Mouse (Mus musculus): ENCODE data around the gene Olfr918. TPM values are rescaled to one million over a fixed set of nuclear protein-coding genes. Genes with fewer than 3 reads are reported as not detected.

Olfr918 gene
- polyA plus RNA-seq (2015; fragmentation: Nextera tagmentation; extraction: Ambion mirVana): not detected in 2 replicates

GRCm38 (mm10) chr9:38674501-38674900 is at the start of gene Olfr918:
Olfr918 (minus strand) TSS chr9:38674601.
- Histone ChIP-seq H3K4me2 (ENCODE audit: low read depth, low read length) (no peak within 1 kb of the TSS), H3K4me1 (ENCODE audit: control insufficient read depth, insufficient read depth, low read length) (no peaks in the 10 kb centered on the region), H3K36me3 (ENCODE audit: control insufficient read depth, insufficient read depth) (no peaks in the 10 kb centered on the region), H3K9me3 (replicated peaks; ENCODE audit: control insufficient read depth, low read length) (no peaks in the 10 kb centered on the region), H3K4me3 (ENCODE audit: low read length) (no peak within 1 kb of the TSS), H3K27me3 (ENCODE audit: control insufficient read depth, insufficient read depth, low read length) (no peaks in the 10 kb centered on the region), H3K9ac (ENCODE audit: low read length) (no peak within 1 kb of the TSS), H3K27ac (ENCODE audit: low read length) (no peak within 1 kb of the TSS)
- no peak for ATAC-seq (replicated peaks; ENCODE audit: extremely low read depth, insufficient read depth, low FRiP score)
- WGBS: 81% methylated on average over 2 of the region's 2 CpGs

GRCm38 (mm10) chr9:38724044-38724443 is 49.6 kb upstream of the Olfr918 start:
- WGBS: 82% methylated on average over 1 of the region's 1 CpGs
- Histone ChIP-seq H3K27me3 (ENCODE audit: control insufficient read depth, insufficient read depth, low read length) (no peaks in the 10 kb centered on the region), H3K4me3 (ENCODE audit: low read length) (no peak overlapping the region), H3K9ac (ENCODE audit: low read length) (no peak overlapping the region), H3K4me1 (ENCODE audit: control insufficient read depth, insufficient read depth, low read length) (peaks cover 6% of the 10 kb centered on the region; the same call in 1 of the 2 replicates), H3K27ac (ENCODE audit: low read length) (no peak overlapping the region), H3K9me3 (replicated peaks; ENCODE audit: control insufficient read depth, low read length) (no peaks in the 10 kb centered on the region), H3K36me3 (ENCODE audit: control insufficient read depth, insufficient read depth) (peaks cover 32% of the 10 kb centered on the region), H3K4me2 (ENCODE audit: low read depth, low read length) (no peak overlapping the region)
- ATAC-seq (replicated peaks; ENCODE audit: extremely low read depth, insufficient read depth, low FRiP score): no peak

GRCm38 (mm10) chr9:38718927-38719441 is 44.6 kb upstream of the Olfr918 start:
- Histone ChIP-seq H3K9ac (ENCODE audit: low read length) (peak overlapping the region; percentile 81), H3K4me2 (ENCODE audit: low read depth, low read length) (peak overlapping the region; percentile 75), H3K9me3 (replicated peaks; ENCODE audit: control insufficient read depth, low read length) (no peaks in the 10 kb centered on the region), H3K27me3 (ENCODE audit: control insufficient read depth, insufficient read depth, low read length) (no peaks in the 10 kb centered on the region), H3K36me3 (ENCODE audit: control insufficient read depth, insufficient read depth) (peaks cover 10% of the 10 kb centered on the region), H3K4me1 (ENCODE audit: control insufficient read depth, insufficient read depth, low read length) (peaks cover 6% of the 10 kb centered on the region; the same call in 1 of the 2 replicates), H3K4me3 (ENCODE audit: low read length) (peak overlapping the region; percentile 80), H3K27ac (ENCODE audit: low read length) (peak overlapping the region; percentile 80)
- 1% methylated on average over 3 of the region's 3 CpGs for WGBS
- ATAC-seq (replicated peaks; ENCODE audit: extremely low read depth, insufficient read depth, low FRiP score): peak; percentile 71

- Histone ChIP-seq H3K9me3 (replicated peaks; ENCODE audit: control insufficient read depth, low read length) (no peaks in the 10 kb centered on the region), H3K4me2 (ENCODE audit: low read depth, low read length) (peak within 1 kb of the TSS; percentile 75), H3K27me3 (ENCODE audit: control insufficient read depth, insufficient read depth, low read length) (no peaks in the 10 kb centered on the region), H3K27ac (ENCODE audit: low read length) (peak within 1 kb of the TSS; percentile 80), H3K4me3 (ENCODE audit: low read length) (peak within 1 kb of the TSS; percentile 80), H3K36me3 (ENCODE audit: control insufficient read depth, insufficient read depth) (peaks cover 3% of the 10 kb centered on the region; the same call in 1 of the 2 replicates), H3K9ac (ENCODE audit: low read length) (peak within 1 kb of the TSS; percentile 81), H3K4me1 (ENCODE audit: control insufficient read depth, insufficient read depth, low read length) (peaks cover 6% of the 10 kb centered on the region; the same call in 1 of the 2 replicates)
- 2% methylated on average over 4 of the region's 4 CpGs for WGBS
- peak; percentile 79 for ATAC-seq (replicated peaks; ENCODE audit: extremely low read depth, insufficient read depth, low FRiP score)
Observed at GRCm38 (mm10) chr9:38718102-38718501, 43.7 kb upstream of the Olfr918 start, which contains the start of gene Vwa5a. Vwa5a (plus strand) TSS chr9:38718268.

- ATAC-seq (replicated peaks; ENCODE audit: extremely low read depth, insufficient read depth, low FRiP score): no peak
- whole genome bisulfite sequencing: 75% methylated on average over 2 of the region's 2 CpGs
- H3K9me3 ChIP-seq (replicated peaks; ENCODE audit: control insufficient read depth, low read length): no peaks in the 10 kb centered on the region
- H3K4me2 ChIP-seq (ENCODE audit: low read depth, low read length): no peak overlapping the region
- H3K4me1 ChIP-seq (ENCODE audit: control insufficient read depth, insufficient read depth, low read length): no peaks in the 10 kb centered on the region
- no peaks in the 10 kb centered on the region for H3K36me3 ChIP-seq (ENCODE audit: control insufficient read depth, insufficient read depth)
- H3K9ac ChIP-seq (ENCODE audit: low read length): no peak overlapping the region
- no peak overlapping the region for H3K4me3 ChIP-seq (ENCODE audit: low read length)
- H3K27me3 ChIP-seq (ENCODE audit: control insufficient read depth, insufficient read depth, low read length): no peaks in the 10 kb centered on the region
- H3K27ac ChIP-seq (ENCODE audit: low read length): no peak overlapping the region
Observed at GRCm38 (mm10) chr9:38672887-38673286, 1.5 kb downstream of the Olfr918 start.

GRCm38 (mm10) chr9:38665742-38666141 is 8.7 kb downstream of the Olfr918 start, which contains the start of gene Olfr917:
Olfr917 (minus strand) TSS chr9:38665842.
- no peak for ATAC-seq (replicated peaks; ENCODE audit: extremely low read depth, insufficient read depth, low FRiP score)
- 71% methylated on average over 1 of the region's 1 CpGs for WGBS
- H3K27ac ChIP-seq (ENCODE audit: low read length): no peak within 1 kb of the TSS
- no peaks in the 10 kb centered on the region for H3K4me1 ChIP-seq (ENCODE audit: control insufficient read depth, insufficient read depth, low read length)
- no peaks in the 10 kb centered on the region for H3K36me3 ChIP-seq (ENCODE audit: control insufficient read depth, insufficient read depth)
- H3K27me3 ChIP-seq (ENCODE audit: control insufficient read depth, insufficient read depth, low read length): no peaks in the 10 kb centered on the region
- no peaks in the 10 kb centered on the region for H3K9me3 ChIP-seq (replicated peaks; ENCODE audit: control insufficient read depth, low read length)
- no peak within 1 kb of the TSS for H3K4me3 ChIP-seq (ENCODE audit: low read length)
- H3K4me2 ChIP-seq (ENCODE audit: low read depth, low read length): no peak within 1 kb of the TSS
- H3K9ac ChIP-seq (ENCODE audit: low read length): no peak within 1 kb of the TSS

- H3K9ac ChIP-seq (ENCODE audit: low read length): no peak within 1 kb of the TSS
- H3K27ac ChIP-seq (ENCODE audit: low read length): no peak within 1 kb of the TSS
- no peak within 1 kb of the TSS for H3K4me2 ChIP-seq (ENCODE audit: low read depth, low read length)
- WGBS: 52% methylated on average over 1 of the region's 1 CpGs
- H3K4me3 ChIP-seq (ENCODE audit: low read length): no peak within 1 kb of the TSS
- no peaks in the 10 kb centered on the region for H3K4me1 ChIP-seq (ENCODE audit: control insufficient read depth, insufficient read depth, low read length)
- H3K27me3 ChIP-seq (ENCODE audit: control insufficient read depth, insufficient read depth, low read length): no peaks in the 10 kb centered on the region
- ATAC-seq (replicated peaks; ENCODE audit: extremely low read depth, insufficient read depth, low FRiP score): no peak
- no peaks in the 10 kb centered on the region for H3K36me3 ChIP-seq (ENCODE audit: control insufficient read depth, insufficient read depth)
- H3K9me3 ChIP-seq (replicated peaks; ENCODE audit: control insufficient read depth, low read length): no peaks in the 10 kb centered on the region
Observed at GRCm38 (mm10) chr9:38659775-38660174, 14.6 kb downstream of the Olfr918 start, which contains the start of gene Olfr916. Olfr916 (minus strand) TSS chr9:38659875.

GRCm38 (mm10) chr9:38632406-38632805 is 42.0 kb downstream of the Olfr918 start:
- Histone ChIP-seq H3K27me3 (ENCODE audit: control insufficient read depth, insufficient read depth, low read length) (no peaks in the 10 kb centered on the region), H3K4me2 (ENCODE audit: low read depth, low read length) (no peak overlapping the region), H3K9me3 (replicated peaks; ENCODE audit: control insufficient read depth, low read length) (no peaks in the 10 kb centered on the region; the same call in 1 of the 2 replicates), H3K27ac (ENCODE audit: low read length) (no peak overlapping the region), H3K4me1 (ENCODE audit: control insufficient read depth, insufficient read depth, low read length) (no peaks in the 10 kb centered on the region), H3K36me3 (ENCODE audit: control insufficient read depth, insufficient read depth) (no peaks in the 10 kb centered on the region), H3K9ac (ENCODE audit: low read length) (no peak overlapping the region), H3K4me3 (ENCODE audit: low read length) (no peak overlapping the region)
- ATAC-seq (replicated peaks; ENCODE audit: extremely low read depth, insufficient read depth, low FRiP score): no peak
- WGBS: 76% methylated on average over 4 of the region's 4 CpGs

Data from heart, embryonic 16.5 days (tissue).